In genomic region chr14:9243336-9243735, GRCm38 (mm10) we compare ENCODE assay signal across 17 mouse cellular contexts.
"Had no signal": no experiment of that assay in that cellular context is flagged by ENCODE, and none has a peak within 500 bp of the region (broad histone marks: within the 10 kb centered on the region; RNA-seq: fewer than 3 reads in every experiment).

No protein-coding gene starts in this region.

- H3K27me3 ChIP-seq: midbrain, embryonic 12.5 days; neural tube, embryonic 13.5 days; neural tube, embryonic 15.5 days had no signal

- H3K4me3 ChIP-seq: midbrain, embryonic 10.5 days; midbrain, embryonic 12.5 days; myocyte; neural tube, embryonic 13.5 days; neural tube, embryonic 15.5 days had no signal

- DNase-seq: lung, adult 18-20 months; lung, embryonic 14.5 days; lung, postnatal 10 days; lung, postnatal 4 days; midbrain, embryonic 14.5 days; retina, postnatal 1 day; right cerebral cortex, adult 18-20 months; right cerebral cortex, postnatal 25 days; right cerebral cortex, postnatal 4 days; thymus, adult 18-20 months; thymus, postnatal 14 days; thymus, postnatal 36 days had no signal

- H3K36me3 ChIP-seq: midbrain, embryonic 10.5 days; midbrain, embryonic 12.5 days; neural tube, embryonic 13.5 days; neural tube, embryonic 15.5 days had no signal
